Mouse (Mus musculus) forebrain, embryonic 16.5 days (tissue): ENCODE measurements around the gene Mst1r. TPM values are rescaled to one million over a fixed set of nuclear protein-coding genes. Genes with fewer than 3 reads are reported as not detected.

Experiments used
- ATAC-seq: fragments of 200-750 bp; cut with Nextera tagmentation; 2 replicates; pipeline ENCODE4 v1.8.0; 2017; ENCODE audit warnings: mild to moderate bottlenecking, moderate library complexity
- H3K27ac ChIP-seq: fragments of 300-500 bp; sonication (generic); 2 replicates; pipeline ENCODE4 v1.5.1; 2014; ENCODE audit warnings: low read length, control low read depth
- H3K27me3 ChIP-seq: fragments of 300-500 bp; sonication (generic); replicated peaks from 2 replicates; pipeline ENCODE4 v1.6.1; 2014; ENCODE audit warnings: low read length; ENCODE audit not compliant: control insufficient read depth, insufficient read depth
- H3K36me3 ChIP-seq: fragments of 300-500 bp; sonication (generic); 2 replicates; pipeline ENCODE4 v1.6.1; 2014; ENCODE audit not compliant: control insufficient read depth, insufficient read depth
- H3K4me1 ChIP-seq: fragments of 300-500 bp; sonication (generic); replicated peaks from 2 replicates; pipeline ENCODE4 v1.6.1; 2014; ENCODE audit warnings: low read length; ENCODE audit not compliant: control insufficient read depth, insufficient read depth
- H3K4me2 ChIP-seq: fragments of 300-500 bp; sonication (generic); 2 replicates; pipeline ENCODE4 v1.6.1; 2014; ENCODE audit warnings: mild to moderate bottlenecking, low read length, control low read depth
- H3K4me3 ChIP-seq: fragments of 300-500 bp; sonication (generic); replicated peaks from 2 replicates; pipeline ENCODE4 v1.5.1; 2014; ENCODE audit warnings: mild to moderate bottlenecking, low read length, control low read depth
- H3K9ac ChIP-seq: fragments of 300-500 bp; sonication (generic); replicated peaks from 2 replicates; pipeline ENCODE4 v1.6.1; 2014; ENCODE audit warnings: low read depth, low read length, control low read depth
- H3K9me3 ChIP-seq: fragments of 300-500 bp; sonication (generic); 2 replicates; pipeline ENCODE4 v1.6.1; 2016; ENCODE audit warnings: low read length; ENCODE audit not compliant: control insufficient read depth
- WGBS: fragments of 180-500 bp; shearing (Covaris S2); extraction: QIAGEN DNeasy Blood & Tissue Kit; methylation state at CpG from one replicate; pipeline ENCODE4 v1.1.7; 2014; 5-methylcytosine and 5-hydroxymethylcytosine counted together
- polyA plus RNA-seq: library from polyadenylated mRNA; unstranded; fragments of >200 nt; fragmentation: Nextera tagmentation; extraction: Ambion mirVana; gene quantifications from 2 replicates; pipeline ENCODE4 v1.2.1, GENCODE M21; 2015

The Mst1r gene
- polyA plus RNA-seq, 1 experiment from 2014 or later, result 1.3 TPM

DNA sequence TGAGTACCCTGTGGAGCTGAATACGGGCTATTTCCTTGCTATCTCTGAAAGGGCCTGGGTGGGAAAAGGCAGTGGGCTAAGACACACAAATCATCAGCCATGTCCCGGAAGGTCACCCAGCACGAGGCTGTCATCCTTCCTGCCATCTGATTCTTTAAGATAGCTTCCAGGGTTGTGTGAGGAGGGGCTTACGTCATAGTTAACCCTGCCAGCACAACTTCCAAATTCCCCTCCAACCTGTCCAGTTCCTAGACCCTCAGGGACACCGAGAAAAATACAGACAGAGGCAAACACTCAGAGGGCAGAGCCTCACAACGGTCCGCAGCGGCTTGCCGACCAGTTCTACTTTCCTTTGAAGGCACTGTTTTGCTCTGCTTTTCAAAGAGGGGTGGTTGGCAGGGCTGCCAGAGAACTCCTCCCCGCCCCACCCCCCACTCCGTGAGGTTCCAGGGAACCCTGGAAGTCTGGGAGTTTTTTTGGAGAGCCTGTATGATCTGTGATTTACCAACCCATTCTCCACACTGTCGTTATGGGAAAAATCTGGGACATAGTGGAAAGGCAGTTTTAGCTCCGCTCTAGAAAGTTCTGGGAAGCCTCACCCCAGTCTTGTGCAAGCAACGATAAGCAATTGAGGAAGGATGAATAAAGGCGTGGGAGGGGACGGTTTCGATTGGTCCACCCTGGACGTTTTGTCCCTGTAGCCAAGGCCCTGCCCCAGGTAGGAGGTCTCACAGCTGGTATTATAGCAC, 1.9 kb downstream of the Mst1r start:
- no peak for ATAC-seq
- no peak overlapping the region for H3K9ac ChIP-seq
- H3K4me2 ChIP-seq, result no peak overlapping the region

DNA sequence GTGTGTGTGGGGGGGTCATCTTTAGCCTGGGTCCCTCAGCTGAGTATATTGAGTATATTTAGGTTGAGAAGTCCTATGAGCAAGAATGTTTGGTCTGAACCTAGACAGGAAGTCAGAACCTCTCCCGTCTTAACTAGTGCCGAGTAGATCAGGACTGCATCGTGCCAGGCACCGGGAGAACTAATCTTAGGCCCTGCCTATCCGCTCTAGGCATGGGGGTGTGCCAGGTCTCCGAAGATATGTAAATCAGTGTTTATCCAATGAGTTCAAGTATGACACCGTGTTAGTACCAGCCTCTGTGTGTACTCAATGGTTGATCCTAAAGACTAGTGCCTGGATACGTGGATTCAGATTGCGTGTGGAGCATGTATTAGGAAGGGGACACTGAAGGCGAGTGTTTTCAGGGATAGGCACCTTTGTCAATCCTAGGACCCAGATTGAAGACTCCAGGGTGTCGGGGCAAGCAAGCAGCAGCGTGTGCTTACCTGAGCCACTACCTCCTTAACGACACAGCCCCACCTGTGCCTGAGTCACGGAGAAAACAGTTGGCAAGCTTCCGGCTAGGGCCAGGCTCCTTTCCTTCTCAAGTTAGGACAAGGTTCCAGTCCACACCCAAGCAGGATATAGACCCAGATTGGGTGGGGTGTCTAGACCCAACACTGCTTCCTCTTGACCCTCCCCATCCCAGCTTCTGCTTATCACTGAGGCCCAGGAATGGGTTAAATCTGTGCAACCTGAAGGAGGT, 3.5 kb downstream of the Mst1r start:
- WGBS, result 91% methylated on average over 15 of the region's 15 CpGs
- no peak for ATAC-seq
- Histone ChIP-seq H3K4me1 (peaks cover 11% of the 10 kb centered on the region), H3K9me3 (no peaks in the 10 kb centered on the region), H3K27me3 (0 out of 2 replicates have a peak, but pooled peaks cover 2% of the 10 kb centered on the region), H3K4me3 (no peak overlapping the region), H3K4me2 (no peak overlapping the region), H3K9ac (no peak overlapping the region), H3K27ac (no peak overlapping the region), H3K36me3 (no peaks in the 10 kb centered on the region)

More for the DNA sequence above, 1.9 kb downstream of the Mst1r start:
- WGBS, result 24% methylated on average over 18 of the region's 18 CpGs
- H3K4me3 ChIP-seq, result no peak overlapping the region
- no peaks in the 10 kb centered on the region for H3K36me3 ChIP-seq
- peaks cover 13% of the 10 kb centered on the region for H3K4me1 ChIP-seq
- H3K27ac ChIP-seq, result no peak overlapping the region
- no peaks in the 10 kb centered on the region for H3K9me3 ChIP-seq
- 0 out of 2 replicates have a peak, but pooled peaks cover 2% of the 10 kb centered on the region for H3K27me3 ChIP-seq

DNA sequence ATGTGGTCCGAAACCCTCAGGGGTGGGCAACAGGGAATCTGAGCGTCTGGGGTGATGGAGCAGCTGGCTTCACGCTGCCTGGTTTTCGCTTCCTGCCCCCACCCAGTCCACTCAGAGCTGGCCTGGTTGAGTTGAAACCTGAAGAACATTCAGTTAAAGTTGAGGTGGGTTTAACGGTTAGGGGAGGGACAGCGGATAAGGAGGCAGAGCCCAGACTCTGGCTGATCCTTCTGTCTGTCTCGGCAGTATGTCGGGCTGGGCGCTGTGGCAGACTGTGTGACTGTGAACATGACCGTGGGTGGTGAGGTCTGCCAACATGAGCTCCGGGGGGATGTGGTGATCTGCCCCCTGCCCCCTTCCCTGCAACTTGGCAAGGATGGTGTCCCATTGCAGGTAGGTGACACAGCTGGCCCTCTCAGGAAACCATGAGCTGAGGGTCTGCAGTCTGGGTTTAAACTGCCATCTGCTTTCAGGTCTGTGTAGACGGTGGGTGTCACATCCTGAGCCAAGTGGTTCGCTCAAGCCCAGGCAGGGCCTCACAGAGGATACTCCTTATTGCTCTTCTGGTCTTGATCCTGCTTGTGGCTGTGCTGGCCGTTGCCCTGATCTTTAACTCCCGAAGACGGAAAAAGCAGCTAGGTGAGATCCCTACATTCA, 8.2 kb downstream of the Mst1r start:
- H3K36me3 ChIP-seq, result no peaks in the 10 kb centered on the region
- WGBS, result 89% methylated on average over 16 of the region's 16 CpGs
- no peaks in the 10 kb centered on the region for H3K27me3 ChIP-seq
- peaks cover 5% of the 10 kb centered on the region; the same call in 1 of the 2 replicates for H3K4me1 ChIP-seq
- no peak overlapping the region for H3K9ac ChIP-seq
- no peak overlapping the region for H3K4me2 ChIP-seq
- ATAC-seq, result no peak
- H3K27ac ChIP-seq, result no peak overlapping the region
- H3K9me3 ChIP-seq, result no peaks in the 10 kb centered on the region
- H3K4me3 ChIP-seq, result no peak overlapping the region

DNA sequence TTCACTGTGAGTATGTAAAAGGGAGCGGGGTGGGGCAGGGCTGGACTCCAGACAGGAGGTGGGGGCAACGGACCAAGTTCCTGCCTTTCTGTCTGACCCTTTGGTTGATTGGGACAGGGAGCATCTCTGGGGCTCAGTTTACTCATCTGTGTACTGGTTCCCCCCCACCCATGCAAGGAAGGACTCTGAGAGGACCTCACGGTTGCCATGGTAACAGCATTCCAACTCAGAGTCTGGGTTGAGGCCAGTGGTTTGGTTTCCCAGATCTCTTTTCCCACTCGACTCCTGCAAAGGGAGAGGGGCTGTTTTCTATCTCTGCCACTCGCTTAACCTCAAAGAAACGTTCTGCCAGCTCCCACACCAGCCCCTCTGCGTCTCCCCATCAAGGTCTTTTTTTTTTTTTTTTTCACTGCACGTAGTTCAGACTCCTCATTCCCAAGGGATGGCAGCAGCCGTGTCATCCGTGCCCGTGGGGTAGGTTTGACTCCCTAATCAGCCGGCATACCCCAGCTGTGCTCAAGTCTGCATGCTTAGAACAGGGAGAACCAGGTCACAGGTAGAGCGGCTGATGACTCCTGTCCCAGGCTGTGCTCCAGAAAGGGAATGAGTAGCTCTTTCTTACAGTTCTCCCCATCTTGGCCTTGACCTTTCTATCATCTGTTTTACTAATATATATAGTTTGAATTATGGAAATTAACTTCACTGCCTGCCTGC, 11.4 kb downstream of the Mst1r start:
- no peak overlapping the region for H3K9ac ChIP-seq

DNA sequence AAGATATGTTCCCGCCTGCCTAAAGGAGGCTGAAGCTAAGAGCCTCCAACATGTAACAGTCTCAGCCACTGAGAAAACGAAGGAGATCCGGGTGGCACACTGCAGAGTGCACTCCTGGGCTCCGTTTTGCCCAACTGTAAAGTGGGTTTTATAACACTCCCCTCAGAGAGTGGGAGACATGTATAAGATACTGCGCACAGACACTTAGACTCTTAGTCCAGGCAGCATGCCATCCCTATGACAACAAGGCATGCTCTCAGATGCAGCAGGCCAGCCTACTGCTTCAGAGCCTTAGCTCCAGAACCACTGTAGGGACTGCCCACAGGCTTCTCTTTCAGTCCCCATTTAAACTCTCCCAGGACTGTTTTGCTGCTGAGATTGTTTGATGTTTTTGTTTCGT, 12.2 kb downstream of the Mst1r start:
- 84% methylated on average over 6 of the region's 6 CpGs for WGBS
- H3K4me2 ChIP-seq, result no peak overlapping the region
- H3K9me3 ChIP-seq, result no peaks in the 10 kb centered on the region
- no peaks in the 10 kb centered on the region for H3K36me3 ChIP-seq
- H3K4me1 ChIP-seq, result peaks cover 5% of the 10 kb centered on the region; the same call in 1 of the 2 replicates
- H3K4me3 ChIP-seq, result no peak overlapping the region
- no peak for ATAC-seq
- H3K27ac ChIP-seq, result no peak overlapping the region
- no peak overlapping the region for H3K9ac ChIP-seq
- H3K27me3 ChIP-seq, result no peaks in the 10 kb centered on the region

More for the DNA sequence above, 11.4 kb downstream of the Mst1r start:
- peaks cover 5% of the 10 kb centered on the region; the same call in 1 of the 2 replicates for H3K4me1 ChIP-seq
- H3K4me2 ChIP-seq, result no peak overlapping the region
- H3K9me3 ChIP-seq, result no peaks in the 10 kb centered on the region
- ATAC-seq, result no peak
- H3K27me3 ChIP-seq, result no peaks in the 10 kb centered on the region
- H3K27ac ChIP-seq, result no peak overlapping the region; the same call in 1 of the 2 replicates
- H3K36me3 ChIP-seq, result no peaks in the 10 kb centered on the region
- H3K4me3 ChIP-seq, result no peak overlapping the region
- WGBS, result 35% methylated on average over 13 of the region's 13 CpGs

DNA sequence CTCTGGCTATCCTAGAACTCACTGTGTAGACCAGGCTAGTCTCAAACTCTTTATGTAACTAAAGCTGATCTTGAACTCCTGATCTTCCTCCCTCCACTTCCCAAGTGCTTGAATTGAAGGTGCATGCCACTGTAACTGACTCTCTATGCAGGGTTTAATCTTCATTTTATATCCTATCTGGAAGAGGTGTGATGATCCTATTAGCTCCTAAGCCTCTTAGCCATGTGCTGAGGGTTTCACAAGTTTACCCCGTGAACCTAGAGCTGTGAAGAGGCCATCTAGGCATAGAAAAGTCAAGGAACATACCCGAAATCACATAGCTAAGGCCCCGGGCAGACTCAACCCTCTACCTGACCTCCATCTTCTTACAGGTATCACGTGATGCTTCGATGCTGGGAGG, 12.8 kb downstream of the Mst1r start:
- Histone ChIP-seq H3K27ac (no peak overlapping the region), H3K4me3 (no peak overlapping the region), H3K27me3 (no peaks in the 10 kb centered on the region), H3K9ac (no peak overlapping the region), H3K36me3 (no peaks in the 10 kb centered on the region), H3K4me1 (peaks cover 7% of the 10 kb centered on the region; the same call in 1 of the 2 replicates), H3K4me2 (no peak overlapping the region), H3K9me3 (no peaks in the 10 kb centered on the region)
- no peak for ATAC-seq
- WGBS, result 85% methylated on average over 5 of the region's 5 CpGs

DNA sequence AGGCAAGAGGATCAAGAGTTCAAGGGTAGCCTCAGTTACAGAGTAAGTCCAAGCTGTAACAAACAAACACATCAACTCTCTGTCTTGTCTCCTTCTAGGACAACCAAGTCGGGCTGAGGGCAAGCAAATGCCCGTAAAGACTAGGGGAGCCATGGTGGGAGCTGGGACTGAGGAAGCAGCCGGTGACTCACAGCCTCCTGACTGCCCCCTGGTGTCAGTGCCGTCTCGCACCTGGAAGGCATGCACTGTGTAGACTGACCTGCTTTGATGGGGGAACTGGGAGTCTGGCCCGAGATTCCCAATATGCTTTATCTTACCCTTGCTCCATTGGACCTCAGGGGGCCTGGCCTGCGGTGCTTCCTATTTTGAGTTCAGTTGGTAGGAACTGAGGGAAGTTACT, 16.3 kb downstream of the Mst1r start:
- H3K36me3 ChIP-seq, result no peaks in the 10 kb centered on the region
- H3K27ac ChIP-seq, result no peak overlapping the region
- no peaks in the 10 kb centered on the region for H3K9me3 ChIP-seq
- no peak overlapping the region for H3K4me3 ChIP-seq
- H3K4me2 ChIP-seq, result no peak overlapping the region
- peaks cover 20% of the 10 kb centered on the region for H3K4me1 ChIP-seq
- H3K9ac ChIP-seq, result no peak overlapping the region
- ATAC-seq, result no peak
- no peaks in the 10 kb centered on the region for H3K27me3 ChIP-seq
- 26% methylated on average over 7 of the region's 7 CpGs for WGBS

DNA sequence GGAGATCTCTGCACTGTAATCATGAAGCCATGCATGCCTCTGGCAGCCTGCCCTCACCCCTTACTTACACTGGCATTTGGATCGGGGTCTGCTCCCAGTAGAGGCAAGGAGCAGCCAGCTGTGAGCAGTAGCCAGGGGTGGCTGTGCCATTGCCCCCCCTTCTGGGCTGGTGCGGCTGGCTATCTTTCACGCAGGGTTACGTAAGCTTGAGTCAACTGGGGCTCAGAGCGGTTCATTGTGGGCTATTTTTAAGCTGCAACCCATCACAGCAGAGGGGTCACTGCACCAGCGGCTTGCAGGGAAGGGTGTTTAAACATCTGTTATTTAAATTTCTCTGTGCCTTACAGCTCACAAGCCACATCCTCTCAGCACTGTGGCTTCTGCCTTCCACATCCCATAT, 17.3 kb downstream of the Mst1r start:
- WGBS, result 70% methylated on average over 6 of the region's 6 CpGs
- Histone ChIP-seq H3K27ac (no peak overlapping the region), H3K4me1 (peaks cover 16% of the 10 kb centered on the region), H3K4me2 (no peak overlapping the region), H3K9me3 (no peaks in the 10 kb centered on the region), H3K4me3 (no peak overlapping the region), H3K9ac (no peak overlapping the region), H3K27me3 (no peaks in the 10 kb centered on the region), H3K36me3 (no peaks in the 10 kb centered on the region)
- no peak for ATAC-seq

DNA sequence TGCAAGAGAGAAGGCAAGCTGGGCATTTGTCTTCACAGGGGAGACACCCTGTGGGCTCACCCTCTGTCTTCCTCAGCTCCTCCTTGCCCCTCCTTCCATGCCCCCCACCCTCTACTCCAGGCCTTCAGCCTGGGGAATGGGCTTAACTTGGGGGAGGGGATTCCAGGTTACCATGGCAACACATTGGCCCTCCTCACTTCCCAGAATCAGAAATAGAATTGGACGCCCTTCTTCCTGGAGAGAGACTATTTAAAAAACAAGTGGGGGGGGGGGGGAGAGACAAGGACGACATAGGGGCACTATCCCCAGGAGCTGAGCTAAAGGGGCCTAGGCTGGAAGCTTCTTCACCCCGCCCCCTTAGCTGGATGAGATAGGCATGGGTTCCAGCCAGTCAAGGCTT, 18.6 kb downstream of the Mst1r start:
- Histone ChIP-seq H3K9me3 (no peaks in the 10 kb centered on the region), H3K27me3 (no peaks in the 10 kb centered on the region), H3K4me2 (no peak overlapping the region), H3K9ac (no peak overlapping the region), H3K36me3 (no peaks in the 10 kb centered on the region), H3K4me3 (no peak overlapping the region), H3K27ac (no peak overlapping the region), H3K4me1 (peaks cover 16% of the 10 kb centered on the region)
- WGBS, result 20% methylated on average over 3 of the region's 3 CpGs
- ATAC-seq, result peak; percentile 34
